Mouse (Mus musculus): ENCODE results near the gene Atad5. TPM values are rescaled to one million over a fixed set of nuclear protein-coding genes. Genes with fewer than 3 reads are reported as not detected.
"Not testable (repeated sequence)": the region's sequence is repeated elsewhere in the genome, so short reads cannot be mapped to it uniquely, and the experiment has no call there.

Gene Atad5
- total RNA-seq, 2 experiments from 2014 or later = 4.2 to 6.3 TPM

GRCm38 (mm10) chr11:80183054-80183704, 94.0 kb downstream of the Atad5 start:
- DNase-seq = not testable (repeated sequence)

GRCm38 (mm10) chr11:80183705-80184255, 94.6 kb downstream of the Atad5 start, which contains the start of gene Rnf135:
TSS of gene Rnf135 (plus strand) at chr11:80183851.
- DNase-seq = peak; percentile 96

GRCm38 (mm10) chr11:80184531-80185071, 95.4 kb downstream of the Atad5 start:
- DNase-seq = no peak

Other genes with a start within 250 kb of the Atad5 start
- gene Utp6, start 127.0 kb upstream of the Atad5 start, total RNA-seq (2021) = 10 to 100 TPM; 31.3 to 32.4 TPM
- 10 to 100 TPM; 52.7 to 54.0 TPM for gene Suz12, start 96.3 kb upstream of the Atad5 start, total RNA-seq (2021)
- 10 to 100 TPM; 22.0 to 26.6 TPM for gene Crlf3, start 8.4 kb upstream of the Atad5 start, total RNA-seq (2021)
- 10 to 100 TPM; 23.1 to 28.1 TPM for gene Tefm, start 52.8 kb downstream of the Atad5 start, total RNA-seq (2021)
- 10 to 100 TPM; 10.4 to 12.5 TPM for gene Adap2, start 64.7 kb downstream of the Atad5 start, total RNA-seq (2021)
- gene Rnf135, start 94.5 kb downstream of the Atad5 start, total RNA-seq (2021) = 10 to 100 TPM in 1 of 2 experiments, 1 to 10 TPM in 1; 6.9 to 11.0 TPM
- gene Rhot1, start 119.6 kb downstream of the Atad5 start, total RNA-seq (2021) = 10 to 100 TPM; 56.5 to 69.3 TPM
- gene Rhbdl3, start 211.5 kb downstream of the Atad5 start, total RNA-seq (2021) = 1 to 10 TPM; 3.0 to 3.9 TPM